Mouse (Mus musculus) frontal cortex, postnatal 36 days (tissue): ENCODE measurements around the gene Zfp503.
A peak's percentile ranks its signal among the peaks of the same experiment; 100 is the strongest.

ENCODE experiments used
- DNase-seq, 2 experiments: peaks; one replicate each; pipeline ENCODE4 v3.0.0; 2022; ENCODE audit warnings: low spot score in 2 of 2

Zfp503 gene

DNA sequence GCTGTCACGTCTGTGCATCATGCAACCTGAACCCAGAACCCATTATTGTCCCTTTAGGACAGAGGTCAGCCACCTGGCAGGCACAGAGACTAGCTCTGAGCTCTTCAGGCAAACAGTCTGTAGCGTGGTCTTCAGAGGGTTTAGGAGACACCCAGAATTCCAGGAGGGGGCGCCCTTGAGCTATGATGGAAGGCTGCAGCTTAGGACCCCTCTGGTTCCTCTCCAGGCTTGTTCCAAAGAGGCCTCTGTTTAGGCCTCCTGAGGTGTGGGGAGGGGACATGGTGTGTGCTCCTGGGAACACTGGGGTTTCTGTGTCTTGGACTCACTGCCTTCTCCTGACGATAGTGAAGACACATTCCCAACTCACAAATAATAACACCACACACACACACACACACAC lies 20.4 kb downstream of the Zfp503 start:
- DNase-seq: peak; percentile 38 to 41

- DNase-seq: no peak
Measured at GRCm38 (mm10) chr14:21967375-21968010, 21.9 kb downstream of the Zfp503 start.

DNA sequence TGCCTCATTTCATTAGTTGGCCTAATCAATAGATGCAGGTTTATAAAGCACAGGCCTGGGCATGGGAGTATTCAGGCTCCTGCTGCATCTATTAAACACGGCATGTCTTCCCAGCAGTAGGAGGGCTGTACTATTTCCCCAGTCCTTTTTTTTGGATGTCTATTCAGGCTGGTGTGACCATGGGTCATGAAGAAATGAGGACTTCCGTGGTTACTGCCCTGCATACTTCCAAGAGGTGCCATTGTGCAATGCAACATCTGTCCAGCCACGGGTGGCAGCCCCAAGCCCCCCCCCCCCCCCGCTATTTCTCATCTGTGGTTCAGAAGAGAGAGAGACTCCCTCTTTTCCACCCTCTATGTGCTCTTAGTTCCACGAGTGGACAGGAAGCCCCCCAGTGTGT lies 23.1 kb downstream of the Zfp503 start:
- no peak for DNase-seq

- no peak for DNase-seq
Measured at GRCm38 (mm10) chr14:21962381-21963050, 26.9 kb downstream of the Zfp503 start.

GRCm38 (mm10) chr14:21959243-21959642 lies 30.2 kb downstream of the Zfp503 start:
- no peak for DNase-seq

DNA sequence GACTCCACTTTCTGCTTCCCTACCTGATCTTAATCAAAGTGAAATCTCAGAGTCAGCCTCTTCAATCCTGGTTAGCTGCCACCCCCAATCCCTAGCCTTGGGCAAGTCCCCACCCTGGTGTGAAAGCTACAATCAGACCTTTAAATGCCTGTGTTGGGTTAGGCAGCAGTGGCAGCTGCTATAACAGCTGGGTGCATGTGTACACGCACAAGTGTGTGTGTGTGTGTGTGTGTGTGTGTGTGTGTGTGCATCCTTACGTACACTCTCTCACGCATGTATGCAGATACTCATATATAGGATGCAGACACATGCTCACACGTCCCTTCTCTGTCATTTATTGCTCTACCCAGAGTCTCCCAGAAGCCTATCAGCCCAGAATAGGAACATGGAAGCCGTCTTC lies 30.8 kb downstream of the Zfp503 start:
- DNase-seq: no peak

GRCm38 (mm10) chr14:21952541-21952940 lies 36.9 kb downstream of the Zfp503 start:
- DNase-seq: no peak

DNA sequence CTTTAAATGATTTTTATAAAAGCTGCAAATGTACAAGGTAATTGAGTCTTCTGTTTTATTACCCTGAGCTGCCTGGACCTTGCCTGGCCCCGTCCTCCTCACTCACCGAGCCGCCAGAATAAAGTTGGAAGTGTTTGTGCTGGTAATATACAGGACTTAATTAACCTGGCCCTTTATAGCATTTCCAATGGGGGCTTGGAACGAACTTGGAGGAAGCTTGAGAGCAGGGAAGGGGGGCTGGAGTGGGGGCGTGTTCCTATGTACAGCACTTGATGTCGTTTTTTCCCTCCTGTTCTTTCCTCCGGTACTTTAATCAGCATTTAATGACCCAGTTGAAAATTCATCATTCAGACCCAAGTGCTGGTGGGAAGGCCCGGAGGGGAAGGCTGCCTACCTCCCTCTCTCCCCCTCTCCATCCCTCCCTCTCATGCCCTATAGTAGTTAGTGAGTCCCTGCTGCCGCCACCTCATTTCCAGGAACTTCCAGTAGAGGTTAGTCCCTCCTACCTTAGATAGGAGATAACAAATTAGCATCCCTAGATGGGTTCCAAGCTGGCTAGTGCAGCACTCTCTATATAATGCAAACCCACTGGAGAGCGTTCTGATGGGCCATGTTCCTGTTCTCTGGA lies 37.4 kb downstream of the Zfp503 start:
- no peak for DNase-seq

DNA sequence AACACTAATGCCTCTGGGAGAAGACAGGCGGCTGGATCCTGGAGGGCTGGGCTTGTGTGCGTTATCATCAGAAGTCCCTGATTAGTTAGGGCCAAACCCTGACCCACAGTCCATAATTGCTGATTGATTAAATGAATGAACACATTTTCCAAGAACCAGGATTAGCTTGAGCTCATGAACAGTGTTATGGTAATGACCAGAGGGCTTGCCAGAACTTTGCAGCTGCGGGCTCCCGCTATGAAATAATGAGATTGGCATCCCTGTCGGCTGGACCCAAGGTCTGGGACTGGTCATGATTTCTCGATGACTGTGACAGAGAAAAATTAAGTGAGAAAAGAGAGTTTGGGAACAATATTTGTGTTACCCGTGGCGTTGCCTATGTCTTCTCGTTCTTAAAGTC lies 44.5 kb downstream of the Zfp503 start:
- no peak for DNase-seq

DNA sequence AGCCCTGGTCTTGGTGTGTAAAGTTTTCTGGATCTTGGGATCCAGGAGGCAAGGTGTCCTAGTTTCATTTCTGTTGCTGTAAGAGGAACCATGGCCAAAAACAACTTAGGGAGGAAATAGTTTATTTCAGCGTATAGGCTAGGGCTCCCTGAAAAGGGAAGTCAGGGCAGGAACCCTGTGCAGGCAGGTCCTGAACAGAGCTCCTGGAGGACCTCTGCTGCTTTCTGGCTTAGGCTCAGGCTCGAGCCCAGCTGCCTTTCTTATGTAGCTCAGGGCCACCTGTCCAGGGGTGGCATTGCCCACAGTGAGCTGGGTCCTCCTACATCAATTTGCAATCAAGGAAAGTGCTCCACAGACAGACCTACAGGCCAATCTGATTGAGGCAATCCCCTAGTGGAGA lies 47.8 kb downstream of the Zfp503 start:
- DNase-seq: no peak

DNA sequence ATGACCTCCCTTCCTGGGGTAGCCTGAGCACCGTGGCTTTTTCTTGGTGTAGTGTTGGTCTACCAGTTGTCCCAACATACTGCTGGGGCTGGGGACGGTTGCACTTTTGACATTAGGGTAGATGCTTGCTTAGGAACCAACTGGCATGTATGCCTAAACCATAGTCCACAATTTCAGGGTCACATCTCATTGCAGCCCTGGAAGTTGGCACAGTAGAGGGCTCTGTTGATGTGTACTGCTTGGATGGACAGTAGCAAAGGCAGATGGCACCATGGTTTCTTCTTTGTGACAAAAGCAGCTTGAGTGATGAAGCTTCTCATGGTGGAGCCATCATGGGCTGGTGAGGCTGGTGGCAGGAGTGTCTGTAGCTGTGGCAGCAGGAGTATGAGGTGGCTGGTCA lies 52.3 kb downstream of the Zfp503 start:
- no peak for DNase-seq

GRCm38 (mm10) chr14:21936102-21936630 lies 53.2 kb downstream of the Zfp503 start:
- no peak for DNase-seq
